Mouse (Mus musculus) spleen, postnatal 36 days (tissue): ENCODE measurements at regions not wholly inside any gene's neighbourhood (a gene's known extent, or its start where the extent isn't known, plus 50 kb on each side); places are given as distances from the start of the nearest gene placed in this dataset.

Experiments
- DNase-seq, 2 experiments: peaks; one replicate each; pipeline ENCODE4 v3.0.0; 2022; ENCODE audit warnings: low spot score in 2 of 2, mixed read lengths in 1 of 2

- no peak for DNase-seq
Measured at GRCm38 (mm10) chr14:33856992-33857391, 66.4 kb upstream of the Gdf10 start.

- DNase-seq: no peak
Measured at GRCm38 (mm10) chr14:33864796-33865195, 58.6 kb upstream of the Gdf10 start.

- no peak for DNase-seq
Measured at GRCm38 (mm10) chr14:33865746-33866145, 57.6 kb upstream of the Gdf10 start.

GRCm38 (mm10) chr14:33867674-33868073 lies 55.7 kb upstream of the Gdf10 start:
- no peak for DNase-seq
